Mouse (Mus musculus): ENCODE results near the gene Zbtb2. TPM values are rescaled to one million over a fixed set of nuclear protein-coding genes. Genes with fewer than 3 reads are reported as not detected.
"Not testable (repeated sequence)": the region's sequence is repeated elsewhere in the genome, so short reads cannot be mapped to it uniquely, and the experiment has no call there.

Zbtb2 gene
- 17.9 and 19.0 TPM in 2 replicates for polyA plus RNA-seq (2015; fragmentation: Nextera tagmentation; extraction: Ambion mirVana)

GRCm38 (mm10) chr10:4387701-4388383 is at the start of gene Zbtb2:
Gene Zbtb2, minus strand, starts transcription at chr10:4388108.
- H3K4me3 ChIP-seq (ENCODE audit: low read length): peak within 1 kb of the TSS; percentile 94
- H3K27ac ChIP-seq (ENCODE audit: low read length): peak within 1 kb of the TSS; percentile 99
- peaks cover 3% of the 10 kb centered on the region; the same call in 1 of the 2 replicates for H3K36me3 ChIP-seq (ENCODE audit: insufficient read depth, low read length)
- no peaks in the 10 kb centered on the region for H3K27me3 ChIP-seq (ENCODE audit: insufficient read depth, low read length)
- ATAC-seq (ENCODE audit: low FRiP score, low TSS enrichment): peak; percentile 0; the same call in 1 of the 2 replicates
- peaks cover 45% of the 10 kb centered on the region for H3K4me1 ChIP-seq (ENCODE audit: insufficient read depth, low read length)
- no peaks in the 10 kb centered on the region for H3K9me3 ChIP-seq (ENCODE audit: low read length)
- peak within 1 kb of the TSS; percentile 89 for H3K4me2 ChIP-seq (replicated peaks; ENCODE audit: low read depth, low read length)
- peak within 1 kb of the TSS; percentile 99 for H3K9ac ChIP-seq (replicated peaks; ENCODE audit: low read length)
- WGBS: under 1% methylated on average over 59 of the region's 87 CpGs

GRCm38 (mm10) chr10:4435416-4435815 is 47.5 kb upstream of the Zbtb2 start:
- Histone ChIP-seq H3K36me3 (ENCODE audit: insufficient read depth, low read length) (peaks cover 21% of the 10 kb centered on the region), H3K4me2 (replicated peaks; ENCODE audit: low read depth, low read length) (no peak overlapping the region), H3K4me1 (ENCODE audit: insufficient read depth, low read length) (peaks cover 16% of the 10 kb centered on the region), H3K9me3 (ENCODE audit: low read length) (no peaks in the 10 kb centered on the region), H3K27me3 (ENCODE audit: insufficient read depth, low read length) (no peaks in the 10 kb centered on the region), H3K9ac (replicated peaks; ENCODE audit: low read length) (no peak overlapping the region), H3K4me3 (ENCODE audit: low read length) (no peak overlapping the region), H3K27ac (ENCODE audit: low read length) (no peak overlapping the region)
- WGBS: 83% methylated on average over 3 of the region's 3 CpGs
- no peak for ATAC-seq (ENCODE audit: low FRiP score, low TSS enrichment)

DNA sequence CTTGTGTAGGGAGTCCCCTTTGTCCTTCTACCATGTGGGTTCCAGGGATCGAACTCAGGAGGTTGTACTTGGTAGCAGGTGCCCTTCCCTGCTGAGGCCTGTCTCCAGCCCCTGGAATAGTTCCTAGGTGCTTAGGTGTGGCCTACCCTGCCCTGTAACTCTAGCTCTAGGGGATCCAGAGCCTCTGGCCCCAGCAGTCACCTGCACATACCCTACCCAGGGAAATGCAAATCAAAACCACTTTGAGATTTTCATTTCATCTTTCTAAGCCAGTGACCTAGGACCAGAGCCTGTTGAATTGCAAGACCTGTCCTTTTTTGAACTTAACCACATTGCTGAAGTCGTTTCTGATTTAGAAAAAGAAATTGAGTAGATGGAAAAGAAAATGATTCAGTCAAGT is 46.0 kb upstream of the Zbtb2 start:
- WGBS: 90% methylated on average over 2 of the region's 2 CpGs
- not testable (repeated sequence) for ATAC-seq (ENCODE audit: low FRiP score, low TSS enrichment); H3K9ac ChIP-seq (replicated peaks; ENCODE audit: low read length); H3K36me3 ChIP-seq (ENCODE audit: insufficient read depth, low read length); H3K27me3 ChIP-seq (ENCODE audit: insufficient read depth, low read length); H3K9me3 ChIP-seq (ENCODE audit: low read length)
- Histone ChIP-seq H3K4me1 (ENCODE audit: insufficient read depth, low read length) (peaks cover 27% of the 10 kb centered on the region), H3K27ac (ENCODE audit: low read length) (0 out of 2 replicates have a peak overlapping the region, but pooled peaks have one; percentile 14), H3K4me3 (ENCODE audit: low read length) (peak overlapping the region; percentile 72; the same call in 1 of the 2 replicates), H3K4me2 (replicated peaks; ENCODE audit: low read depth, low read length) (peak overlapping the region; percentile 63)

- no peak for ATAC-seq (ENCODE audit: low FRiP score, low TSS enrichment)
- H3K36me3 ChIP-seq (ENCODE audit: insufficient read depth, low read length): peaks cover 13% of the 10 kb centered on the region
Observed at GRCm38 (mm10) chr10:4432996-4433755, 45.3 kb upstream of the Zbtb2 start.

GRCm38 (mm10) chr10:4432123-4432931 is 44.4 kb upstream of the Zbtb2 start, which contains the start of the genes Rmnd1 and Armt1:
Gene Rmnd1, minus strand, starts transcription at chr10:4432388.
Gene Armt1, plus strand, starts transcription at chr10:4432467.
- 0% methylated on average over 58 of the region's 75 CpGs for WGBS
- H3K27me3 ChIP-seq (ENCODE audit: insufficient read depth, low read length): no peaks in the 10 kb centered on the region
- H3K4me1 ChIP-seq (ENCODE audit: insufficient read depth, low read length): peaks cover 27% of the 10 kb centered on the region
- H3K9me3 ChIP-seq (ENCODE audit: low read length): no peaks in the 10 kb centered on the region
- ATAC-seq (ENCODE audit: low FRiP score, low TSS enrichment): peak; percentile 94
- peaks cover 13% of the 10 kb centered on the region; the same call in 1 of the 2 replicates for H3K36me3 ChIP-seq (ENCODE audit: insufficient read depth, low read length)
- H3K4me3 ChIP-seq (ENCODE audit: low read length): peak within 1 kb of the TSS; percentile 74
- H3K9ac ChIP-seq (replicated peaks; ENCODE audit: low read length): peak within 1 kb of the TSS; percentile 84
- H3K4me2 ChIP-seq (replicated peaks; ENCODE audit: low read depth, low read length): peak within 1 kb of the TSS; percentile 74
- peak within 1 kb of the TSS; percentile 95 for H3K27ac ChIP-seq (ENCODE audit: low read length)

More at GRCm38 (mm10) chr10:4432996-4433755, 45.3 kb upstream of the Zbtb2 start:
- WGBS: 8% methylated on average over 19 of the region's 19 CpGs
- peak overlapping the region; percentile 63 for H3K4me2 ChIP-seq (replicated peaks; ENCODE audit: low read depth, low read length)
- no peaks in the 10 kb centered on the region for H3K27me3 ChIP-seq (ENCODE audit: insufficient read depth, low read length)
- peaks cover 27% of the 10 kb centered on the region for H3K4me1 ChIP-seq (ENCODE audit: insufficient read depth, low read length)
- peak overlapping the region; percentile 95 for H3K27ac ChIP-seq (ENCODE audit: low read length)
- H3K9ac ChIP-seq (replicated peaks; ENCODE audit: low read length): peak overlapping the region; percentile 80
- peak overlapping the region; percentile 72 for H3K4me3 ChIP-seq (ENCODE audit: low read length)
- H3K9me3 ChIP-seq (ENCODE audit: low read length): no peaks in the 10 kb centered on the region

DNA sequence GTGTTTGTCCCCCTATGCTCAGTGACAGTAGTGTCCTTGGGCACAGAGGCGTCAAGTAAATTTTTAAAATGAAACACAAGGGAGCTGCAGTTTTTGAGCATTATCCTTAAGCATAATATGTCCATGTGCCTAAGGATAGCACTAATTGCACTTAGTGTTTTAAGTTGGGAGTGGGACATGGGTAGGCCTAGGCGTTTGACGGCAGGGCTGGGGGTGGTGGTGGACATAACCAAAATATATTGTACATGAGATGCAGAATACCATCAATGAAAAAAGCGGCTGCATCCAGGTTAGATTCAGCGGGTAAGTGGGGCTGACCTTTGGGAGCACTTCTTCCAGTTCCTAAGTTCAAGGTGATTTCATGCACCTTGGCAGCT is 43.8 kb upstream of the Zbtb2 start:
- peaks cover 17% of the 10 kb centered on the region for H3K36me3 ChIP-seq (ENCODE audit: insufficient read depth, low read length)

GRCm38 (mm10) chr10:4430826-4431225 is 42.9 kb upstream of the Zbtb2 start:
- Histone ChIP-seq H3K27me3 (ENCODE audit: insufficient read depth, low read length) (no peaks in the 10 kb centered on the region), H3K4me1 (ENCODE audit: insufficient read depth, low read length) (peaks cover 27% of the 10 kb centered on the region), H3K4me3 (ENCODE audit: low read length) (no peak overlapping the region), H3K9me3 (ENCODE audit: low read length) (no peaks in the 10 kb centered on the region), H3K4me2 (replicated peaks; ENCODE audit: low read depth, low read length) (peak overlapping the region; percentile 74; the same call in 1 of the 2 replicates), H3K36me3 (ENCODE audit: insufficient read depth, low read length) (peaks cover 26% of the 10 kb centered on the region), H3K27ac (ENCODE audit: low read length) (no peak overlapping the region), H3K9ac (replicated peaks; ENCODE audit: low read length) (peak overlapping the region; percentile 84)
- ATAC-seq (ENCODE audit: low FRiP score, low TSS enrichment): no peak
- WGBS: 85% methylated on average over 3 of the region's 3 CpGs

More for the DNA sequence above, 43.8 kb upstream of the Zbtb2 start:
- Histone ChIP-seq H3K4me2 (replicated peaks; ENCODE audit: low read depth, low read length) (peak overlapping the region; percentile 74), H3K27ac (ENCODE audit: low read length) (peak overlapping the region; percentile 82), H3K9me3 (ENCODE audit: low read length) (no peaks in the 10 kb centered on the region), H3K27me3 (ENCODE audit: insufficient read depth, low read length) (no peaks in the 10 kb centered on the region), H3K9ac (replicated peaks; ENCODE audit: low read length) (peak overlapping the region; percentile 84), H3K4me1 (ENCODE audit: insufficient read depth, low read length) (peaks cover 27% of the 10 kb centered on the region), H3K4me3 (ENCODE audit: low read length) (peak overlapping the region; percentile 74)
- peak; percentile 23 for ATAC-seq (ENCODE audit: low FRiP score, low TSS enrichment)
- WGBS: 9% methylated on average over 5 of the region's 5 CpGs

DNA sequence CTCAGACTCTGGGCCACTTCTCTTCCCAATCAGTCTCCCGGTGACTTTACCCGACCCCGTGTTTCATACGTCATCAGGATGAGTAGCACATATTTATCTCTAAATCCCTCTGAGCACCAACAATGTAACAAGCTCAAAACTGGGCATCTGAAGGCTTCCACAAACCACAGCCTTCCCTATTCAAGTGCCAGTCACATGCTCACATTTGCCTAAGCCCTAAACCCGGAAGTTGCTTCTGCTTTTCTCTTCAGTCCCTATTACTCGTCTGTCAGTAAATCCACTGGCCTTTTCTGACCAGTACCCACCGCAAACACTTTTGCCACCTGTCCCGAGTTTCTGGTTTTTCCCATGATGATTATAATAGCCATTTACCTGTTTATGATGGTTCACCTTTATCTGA is 42.5 kb upstream of the Zbtb2 start:
- 89% methylated on average over 8 of the region's 8 CpGs for WGBS
- H3K9ac ChIP-seq (replicated peaks; ENCODE audit: low read length): no peak overlapping the region
- no peak for ATAC-seq (ENCODE audit: low FRiP score, low TSS enrichment)
- H3K27ac ChIP-seq (ENCODE audit: low read length): no peak overlapping the region
- no peak overlapping the region for H3K4me2 ChIP-seq (replicated peaks; ENCODE audit: low read depth, low read length)
- no peak overlapping the region for H3K4me3 ChIP-seq (ENCODE audit: low read length)
- H3K9me3 ChIP-seq (ENCODE audit: low read length): no peaks in the 10 kb centered on the region
- peaks cover 28% of the 10 kb centered on the region for H3K36me3 ChIP-seq (ENCODE audit: insufficient read depth, low read length)
- H3K4me1 ChIP-seq (ENCODE audit: insufficient read depth, low read length): peaks cover 27% of the 10 kb centered on the region
- no peaks in the 10 kb centered on the region for H3K27me3 ChIP-seq (ENCODE audit: insufficient read depth, low read length)

DNA sequence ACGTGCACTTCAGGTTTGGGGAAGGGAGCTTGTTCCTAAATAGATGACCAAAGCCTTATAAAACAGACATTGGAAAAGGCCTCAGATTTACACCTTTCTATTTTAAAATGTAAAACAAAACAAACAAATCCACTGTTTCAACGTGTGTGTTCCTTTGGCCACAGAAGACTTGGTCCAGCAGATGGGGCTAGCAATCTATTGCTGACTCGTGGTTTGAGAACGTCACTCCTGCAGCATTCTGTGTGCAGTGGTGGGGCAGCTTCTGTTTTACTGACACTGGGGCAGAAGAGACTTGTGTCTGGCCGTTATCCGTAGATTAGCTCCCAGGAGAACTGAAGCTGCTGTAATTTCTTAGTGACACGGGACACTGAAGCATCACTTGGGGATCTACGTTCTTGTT is 37.3 kb upstream of the Zbtb2 start:
- Histone ChIP-seq H3K4me2 (replicated peaks; ENCODE audit: low read depth, low read length) (no peak overlapping the region), H3K4me1 (ENCODE audit: insufficient read depth, low read length) (peaks cover 10% of the 10 kb centered on the region; the same call in 1 of the 2 replicates), H3K9me3 (ENCODE audit: low read length) (no peaks in the 10 kb centered on the region), H3K9ac (replicated peaks; ENCODE audit: low read length) (no peak overlapping the region), H3K4me3 (ENCODE audit: low read length) (no peak overlapping the region), H3K36me3 (ENCODE audit: insufficient read depth, low read length) (peaks cover 48% of the 10 kb centered on the region), H3K27ac (ENCODE audit: low read length) (no peak overlapping the region), H3K27me3 (ENCODE audit: insufficient read depth, low read length) (no peaks in the 10 kb centered on the region)
- no peak for ATAC-seq (ENCODE audit: low FRiP score, low TSS enrichment)
- WGBS: 69% methylated on average over 8 of the region's 8 CpGs

All from kidney, embryonic 16.5 days (tissue).